Mouse (Mus musculus): ENCODE measurements around the gene Gm2030. TPM values are rescaled to one million over a fixed set of nuclear protein-coding genes. Genes with fewer than 3 reads are reported as not detected.
"Not testable (repeated sequence)": the region's sequence is repeated elsewhere in the genome, so short reads cannot be mapped to it uniquely, and the experiment has no call there.

The Gm2030 gene
- total RNA-seq (2021), result not detected
- long read RNA-seq, experiment 1, result 0 reads
- long read RNA-seq, experiment 2, result 0 reads

GRCm38 (mm10) chrX:26309944-26310343 lies at the start of gene Gm2030:
Gm2030 (minus strand) TSS chrX:26310044.
- intact Hi-C loops (cut with DNase I); DNase-seq (ENCODE audit: low spot score in 2 of 2): not testable (repeated sequence)

Other genes starting within 250 kb of the Gm2030 start
- not detected for gene Gm2012, start 78.7 kb downstream of the Gm2030 start, total RNA-seq (2021)
- gene Slx, start 235.5 kb upstream of the Gm2030 start, total RNA-seq (2021), result not detected